Mouse (Mus musculus) left cerebral cortex, postnatal 4 days (tissue): ENCODE measurements around the gene Fpr1. TPM values are rescaled to one million over a fixed set of nuclear protein-coding genes. Genes with fewer than 3 reads are reported as not detected.

Experiments
- DNase-seq: peaks from one replicate; pipeline ENCODE4 v3.0.0-alpha.2; 2022
- intact Hi-C: fragments of 180-260 bp; cut with DNase I; formaldehyde crosslinking; loops from one replicate; pipeline ENCODE4 v1.15.1; 2025
- microRNA-seq: library from miRNA; unstranded; fragments of <30 nt; microRNA quantifications from one replicate; pipeline ENCODE4 v1.2.0, GENCODE M21; 2022
- total RNA-seq, 2 experiments: library from RNA; stranded (reverse); gene quantifications; 2 replicates each; pipeline ENCODE4 v1.2.3; 2021

The Fpr1 gene
- total RNA-seq, 2 experiments from 2014 or later, result 0.26 to 0.28 TPM

GRCm38 (mm10) chr17:17826751-17827657, 56.7 kb downstream of the Fpr1 start, which contains the start of gene Spaca6:
Spaca6 (plus strand) TSS chr17:17827158.
- intact Hi-C loops, result no loop called here
- DNase-seq, result peak; percentile 96

Small RNAs within 50 kb of the gene (microRNA-seq; reads per million reads assigned to microRNA genes)
- gene Gm25927, result not detected
- gene Mir125a, result 13,322 reads per million, percentile 96 among the genes with 10 or more reads in this experiment
- gene Mir99b, result 8,070 reads per million, percentile 94 among the genes with 10 or more reads in this experiment
- not detected for gene Mirlet7e

Other genes starting within 250 kb of the Fpr1 start
- gene Vmn2r90, start 180.2 kb downstream of the Fpr1 start, total RNA-seq, result under 1 TPM in 1 of 2 experiments, not detected in 1; 0.12 TPM
- 10 to 100 TPM; 87.5 to 99.7 TPM for gene Spaca6, start 56.8 kb downstream of the Fpr1 start, total RNA-seq
- gene Has1, start 28.7 kb downstream of the Fpr1 start, total RNA-seq, result under 1 TPM in 1 of 2 experiments, not detected in 1; 0.20 TPM
- gene Fpr2, start 3.9 kb upstream of the Fpr1 start, total RNA-seq, result under 1 TPM in 1 of 2 experiments, not detected in 1; 0.40 TPM
- not detected for gene Fpr3, start 3.9 kb upstream of the Fpr1 start, total RNA-seq
- gene Fpr-rs4, start 137.8 kb upstream of the Fpr1 start, total RNA-seq, result not detected
- gene Vmn2r124, start 165.5 kb upstream of the Fpr1 start, total RNA-seq, result under 1 TPM in 1 of 2 experiments, not detected in 1; 0.10 TPM
- not detected for gene Vmn2r91, start 201.1 kb upstream of the Fpr1 start, total RNA-seq